Mouse (Mus musculus) small intestine, adult 2 months (tissue): Measurements from ENCODE around the gene Gm17482.

Experiments used
- CTCF ChIP-seq: fragments of 200-500 bp; IDR thresholded peaks from 2 replicates; pipeline ENCODE4 v1.5.1; 2012; ENCODE audit warnings: low read depth, mild to moderate bottlenecking, control low read depth, inconsistent platforms, low read length, moderate library complexity, mixed read lengths; ENCODE audit not compliant: insufficient replicate concordance, insufficient read length; ENCODE audit errors: extremely low read depth
- POLR2A ChIP-seq: fragments of 200-500 bp; IDR thresholded peaks from 2 replicates; pipeline ENCODE4 v1.6.1; 2012; ENCODE audit warnings: low read depth, mild to moderate bottlenecking, control low read depth, inconsistent platforms, low read length, moderate library complexity

- TF ChIP-seq CTCF (no peak), POLR2A (no peak)
These were observed 42.9 kb downstream of the Gm17482 start for GRCm38 (mm10) chr6:115270085-115270484.
